Mouse (Mus musculus) adrenal gland, postnatal 14 days (tissue): ENCODE data around the gene Wwox. TPM values are rescaled to one million over a fixed set of nuclear protein-coding genes. Genes with fewer than 3 reads are reported as not detected.
A peak's percentile ranks its signal among the peaks of the same experiment; 100 is the strongest.

Source experiments
- DNase-seq: peaks from one replicate; pipeline ENCODE4 v3.0.0; 2021; ENCODE audit warnings: mixed read lengths
- long read RNA-seq, 2 experiments: library from polyadenylated mRNA; stranded (forward); transcript quantifications; one replicate each; pipeline ENCODE4 v2.0.0; 2021
- total RNA-seq: library from RNA; stranded (reverse); gene quantifications from 2 replicates; pipeline ENCODE4 v1.2.3, GENCODE M21; 2021

Gene Wwox
- total RNA-seq: 22.4 and 24.4 TPM in 2 replicates
- long read RNA-seq, experiment 1, partial matches to known transcripts: 1 of 12 reads
- long read RNA-seq, experiment 1, other reads (novel, unspliced or antisense): 10 of 12 reads
- long read RNA-seq, experiment 2, partial matches to known transcripts: 3 of 6 reads
- long read RNA-seq, experiment 2, other reads (novel, unspliced or antisense): 3 of 6 reads

GRCm38 (mm10) chr8:114439334-114440204 is at the start of gene Wwox:
Gene Wwox (plus strand): TSS chr8:114439655.
- peak; percentile 99 for DNase-seq

- peak; percentile 26 for DNase-seq
Observed at GRCm38 (mm10) chr8:114390465-114391254, 48.8 kb upstream of the Wwox start.

- peak; percentile 60 for DNase-seq
Observed at GRCm38 (mm10) chr8:114398326-114398725, 41.1 kb upstream of the Wwox start.

- no peak for DNase-seq
Observed at GRCm38 (mm10) chr8:114399273-114399672, 40.2 kb upstream of the Wwox start.

- DNase-seq: no peak
Observed at GRCm38 (mm10) chr8:114401679-114402078, 37.8 kb upstream of the Wwox start.

GRCm38 (mm10) chr8:114411421-114411820 is 28.0 kb upstream of the Wwox start:
- no peak for DNase-seq

GRCm38 (mm10) chr8:114417786-114418185 is 21.7 kb upstream of the Wwox start, which contains the start of gene Clec3a:
Gene Clec3a (plus strand): TSS chr8:114418086.
- DNase-seq: no peak

- no peak for DNase-seq
Observed at GRCm38 (mm10) chr8:114418486-114418885, 21.0 kb upstream of the Wwox start.

- DNase-seq: no peak
Observed at GRCm38 (mm10) chr8:114418904-114419303, 20.6 kb upstream of the Wwox start.

GRCm38 (mm10) chr8:114421544-114421943 is 17.9 kb upstream of the Wwox start:
- DNase-seq: no peak

GRCm38 (mm10) chr8:114438236-114438635 is 1.2 kb upstream of the Wwox start:
- DNase-seq: peak; percentile 64

GRCm38 (mm10) chr8:114440205-114440589 is 742 bp downstream of the Wwox start:
- DNase-seq: no peak

GRCm38 (mm10) chr8:114441616-114442015 is 2.2 kb downstream of the Wwox start:
- DNase-seq: peak; percentile 47

GRCm38 (mm10) chr8:114446884-114447283 is 7.4 kb downstream of the Wwox start:
- DNase-seq: no peak

GRCm38 (mm10) chr8:114452278-114452677 is 12.8 kb downstream of the Wwox start:
- DNase-seq: no peak

- DNase-seq: peak; percentile 81
Observed at GRCm38 (mm10) chr8:114452781-114453221, 13.3 kb downstream of the Wwox start.

- no peak for DNase-seq
Observed at GRCm38 (mm10) chr8:114455302-114455701, 15.8 kb downstream of the Wwox start.

GRCm38 (mm10) chr8:114455953-114456352 is 16.5 kb downstream of the Wwox start:
- DNase-seq: no peak

GRCm38 (mm10) chr8:114458113-114458784 is 18.8 kb downstream of the Wwox start:
- no peak for DNase-seq

GRCm38 (mm10) chr8:114460600-114460999 is 21.1 kb downstream of the Wwox start:
- DNase-seq: peak; percentile 40

- no peak for DNase-seq
Observed at GRCm38 (mm10) chr8:114462591-114462990, 23.1 kb downstream of the Wwox start.

- DNase-seq: no peak
Observed at GRCm38 (mm10) chr8:114463305-114463704, 23.9 kb downstream of the Wwox start.
